Mouse (Mus musculus): ENCODE results near the gene Zmiz1.
A peak's percentile ranks its signal among the peaks of the same experiment; 100 is the strongest.

Zmiz1 gene

GRCm38 (mm10) chr14:25591000-25591399 lies 132.0 kb downstream of the Zmiz1 start:
- no peak for DNase-seq (ENCODE audit: low spot score in 2 of 2)

GRCm38 (mm10) chr14:25591426-25591825 lies 132.4 kb downstream of the Zmiz1 start:
- DNase-seq (ENCODE audit: low spot score in 2 of 2) = no peak

- no peak for DNase-seq (ENCODE audit: low spot score in 2 of 2)
Measured at GRCm38 (mm10) chr14:25592522-25592921, 133.5 kb downstream of the Zmiz1 start.

- no peak for DNase-seq (ENCODE audit: low spot score in 2 of 2)
Measured at GRCm38 (mm10) chr14:25593876-25594275, 134.9 kb downstream of the Zmiz1 start.

- no peak for DNase-seq (ENCODE audit: low spot score in 2 of 2)
Measured at GRCm38 (mm10) chr14:25594611-25595010, 135.6 kb downstream of the Zmiz1 start.

- no peak for DNase-seq (ENCODE audit: low spot score in 2 of 2)
Measured at GRCm38 (mm10) chr14:25598960-25599359, 140.0 kb downstream of the Zmiz1 start.

GRCm38 (mm10) chr14:25599934-25600333 lies 140.9 kb downstream of the Zmiz1 start:
- no peak for DNase-seq (ENCODE audit: low spot score in 2 of 2)

- DNase-seq (ENCODE audit: low spot score in 2 of 2) = no peak
Measured at GRCm38 (mm10) chr14:25600358-25600757, 141.4 kb downstream of the Zmiz1 start.

- no peak for DNase-seq (ENCODE audit: low spot score in 2 of 2)
Measured at GRCm38 (mm10) chr14:25600951-25601350, 142.0 kb downstream of the Zmiz1 start.

GRCm38 (mm10) chr14:25602018-25602417 lies 143.0 kb downstream of the Zmiz1 start:
- no peak for DNase-seq (ENCODE audit: low spot score in 2 of 2)

- DNase-seq (ENCODE audit: low spot score in 2 of 2) = no peak
Measured at GRCm38 (mm10) chr14:25604395-25605142, 145.6 kb downstream of the Zmiz1 start.

GRCm38 (mm10) chr14:25606372-25607140 lies 147.6 kb downstream of the Zmiz1 start:
- DNase-seq (ENCODE audit: low spot score in 2 of 2) = peak in 1 of 2 experiments; percentile 57

GRCm38 (mm10) chr14:25607141-25607967 lies 148.4 kb downstream of the Zmiz1 start:
- DNase-seq (ENCODE audit: low spot score in 2 of 2) = peak in 1 of 2 experiments; percentile 57

GRCm38 (mm10) chr14:25607968-25608491 lies 149.0 kb downstream of the Zmiz1 start:
- peak; percentile 61 to 67 for DNase-seq (ENCODE audit: low spot score in 2 of 2)

- DNase-seq (ENCODE audit: low spot score in 2 of 2) = no peak
Measured at GRCm38 (mm10) chr14:25608618-25609017, 149.6 kb downstream of the Zmiz1 start.

- peak in 1 of 2 experiments; percentile 38 for DNase-seq (ENCODE audit: low spot score in 2 of 2)
Measured at GRCm38 (mm10) chr14:25609355-25609754, 150.4 kb downstream of the Zmiz1 start.

GRCm38 (mm10) chr14:25610396-25611158 lies 151.6 kb downstream of the Zmiz1 start:
- no peak for DNase-seq (ENCODE audit: low spot score in 2 of 2)

- DNase-seq (ENCODE audit: low spot score in 2 of 2) = no peak
Measured at GRCm38 (mm10) chr14:25611159-25611697, 152.2 kb downstream of the Zmiz1 start.

- DNase-seq (ENCODE audit: low spot score in 2 of 2) = no peak
Measured at GRCm38 (mm10) chr14:25611815-25612698, 153.1 kb downstream of the Zmiz1 start.
